Mouse (Mus musculus) thymus, adult 18-20 months (tissue): ENCODE measurements around the gene Mtor.

ENCODE experiments used
- DNase-seq, 2 experiments: peaks; one replicate each; pipeline ENCODE4 v3.0.0; 2022; ENCODE audit warnings: mixed read lengths in 2 of 2

Gene Mtor

DNA sequence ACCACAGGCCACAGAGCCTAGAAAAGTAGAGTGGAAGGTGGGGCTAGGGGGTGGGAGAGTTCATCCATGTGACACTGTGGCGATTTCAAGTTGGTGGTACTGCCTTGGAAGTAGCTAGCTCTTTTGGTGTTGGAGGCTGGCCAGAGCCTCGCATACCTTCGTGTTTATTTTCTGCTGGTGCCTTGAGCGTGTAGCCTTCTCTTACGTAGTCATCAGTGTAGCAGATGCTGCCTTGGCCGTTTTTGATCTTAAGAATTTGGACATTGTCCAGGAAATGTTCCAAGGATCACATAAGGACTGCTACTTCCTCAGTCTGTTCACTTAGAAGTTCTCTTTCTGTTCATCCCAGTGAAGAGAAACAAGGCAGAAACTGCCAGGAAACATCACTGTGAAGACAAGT lies 42.1 kb downstream of the Mtor start:
- DNase-seq = no peak

GRCm38 (mm10) chr4:148491448-148491847 lies 43.0 kb downstream of the Mtor start:
- DNase-seq = no peak

DNA sequence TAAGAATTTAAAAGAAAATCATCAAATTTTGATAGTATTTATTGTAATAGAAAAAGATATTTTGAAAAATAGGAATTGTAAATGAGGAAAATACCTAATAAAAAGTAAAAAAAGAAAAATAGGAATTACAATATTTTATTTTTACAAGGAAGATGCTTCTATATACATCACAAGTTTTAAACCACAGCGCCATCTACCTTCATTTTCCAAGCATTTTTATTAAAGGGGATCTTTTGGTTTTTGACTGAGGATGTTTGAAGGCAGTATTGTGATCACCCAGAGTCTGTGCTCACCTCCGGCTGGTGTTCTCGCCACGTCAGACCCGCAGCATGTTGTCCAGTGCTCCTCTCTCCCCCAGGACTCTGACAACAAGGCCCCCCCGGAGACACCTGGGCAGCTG lies 46.7 kb downstream of the Mtor start:
- DNase-seq = no peak

- DNase-seq = no peak
Measured at GRCm38 (mm10) chr4:148495874-148496689, 47.7 kb downstream of the Mtor start.

DNA sequence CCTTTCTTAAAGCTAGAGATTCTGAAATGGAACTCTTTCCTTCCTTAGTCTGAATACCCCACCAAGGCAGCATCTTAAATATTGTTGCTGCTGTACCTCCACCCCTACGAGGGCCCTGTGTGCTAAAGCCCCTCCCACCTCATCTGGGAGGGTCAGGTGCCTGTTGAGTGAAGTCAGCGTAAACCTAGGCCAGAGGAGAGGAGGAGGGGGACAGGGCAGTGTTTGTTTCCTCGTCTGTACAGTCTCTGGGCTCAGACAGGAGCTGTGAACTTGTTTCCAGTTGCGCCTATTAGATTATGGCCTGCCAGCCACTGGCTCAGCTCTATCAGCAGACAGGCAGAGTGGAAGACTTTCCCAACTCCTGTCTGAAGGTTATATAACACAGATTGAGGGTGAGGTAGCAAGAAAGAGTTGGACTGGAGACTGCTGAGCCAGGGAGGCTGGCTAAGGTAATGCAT lies 52.0 kb downstream of the Mtor start, which contains the start of gene Angptl7:
Gene Angptl7, minus strand, starts transcription at position 51 of the 458 bp plus-strand sequence.
- no peak for DNase-seq

DNA sequence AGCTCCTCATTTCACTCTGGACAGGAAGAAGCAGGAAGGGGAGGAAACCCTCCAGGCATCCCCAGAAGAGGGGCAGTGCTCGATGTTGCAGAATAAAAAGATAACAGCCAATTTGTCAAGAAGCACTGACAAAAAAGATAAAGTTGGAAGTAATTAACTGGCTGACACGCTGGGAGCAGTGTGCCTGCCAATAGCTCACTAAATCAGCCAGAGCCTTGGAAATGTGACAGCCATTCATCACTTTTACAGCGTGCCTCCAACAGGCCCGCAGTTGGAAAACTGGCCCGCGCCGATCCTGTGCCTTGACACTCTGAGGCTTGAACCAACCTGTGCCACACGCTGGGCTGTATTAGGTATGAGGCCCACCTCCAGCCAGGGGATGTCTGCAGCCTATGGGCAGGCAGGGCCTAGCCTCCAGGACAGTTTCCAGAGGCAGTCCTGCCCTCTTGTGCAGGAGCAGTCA lies 56.1 kb downstream of the Mtor start:
- no peak for DNase-seq

DNA sequence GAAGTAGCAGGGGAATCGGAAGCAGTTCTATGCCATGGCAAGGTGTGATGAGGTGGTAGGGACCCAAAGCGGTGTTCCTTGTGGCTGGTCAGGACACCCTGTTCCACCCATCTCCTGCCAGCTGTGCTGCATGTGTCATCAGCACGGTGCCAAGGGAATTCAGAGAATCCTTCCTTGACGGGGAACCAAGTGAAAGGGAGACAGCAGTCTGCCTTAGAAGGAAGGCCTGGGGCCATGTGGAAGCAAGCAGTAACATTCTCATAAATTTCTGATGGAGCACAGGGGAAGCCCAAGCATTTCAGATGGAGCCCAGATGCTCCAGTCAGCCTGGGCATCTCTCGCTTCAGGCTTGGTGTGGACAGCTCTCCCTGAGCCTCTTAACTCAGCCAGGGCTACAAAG lies 59.2 kb downstream of the Mtor start:
- no peak for DNase-seq

- no peak for DNase-seq
Measured at GRCm38 (mm10) chr4:148508084-148508849, 59.9 kb downstream of the Mtor start.

GRCm38 (mm10) chr4:148509450-148510084 lies 61.2 kb downstream of the Mtor start:
- no peak for DNase-seq

DNA sequence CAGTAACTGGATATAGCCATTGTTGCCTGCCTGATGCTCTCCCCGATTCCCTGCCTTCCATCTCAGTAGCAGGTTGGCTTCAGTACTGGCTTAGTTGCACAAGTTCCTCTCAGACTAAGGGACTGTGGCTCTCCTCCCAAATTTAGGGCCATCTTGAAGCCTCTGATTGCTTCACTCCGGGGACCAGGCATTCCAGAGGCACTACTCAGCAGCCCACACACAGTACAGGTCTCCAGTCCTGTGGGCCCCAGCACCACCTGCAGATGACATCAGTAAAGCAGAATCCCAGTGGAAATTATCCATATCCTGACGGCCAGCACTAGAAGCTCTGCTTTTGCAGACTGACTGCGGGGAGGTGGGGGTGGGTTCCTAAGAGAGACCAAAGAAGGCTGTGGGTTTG lies 62.3 kb downstream of the Mtor start:
- no peak for DNase-seq

DNA sequence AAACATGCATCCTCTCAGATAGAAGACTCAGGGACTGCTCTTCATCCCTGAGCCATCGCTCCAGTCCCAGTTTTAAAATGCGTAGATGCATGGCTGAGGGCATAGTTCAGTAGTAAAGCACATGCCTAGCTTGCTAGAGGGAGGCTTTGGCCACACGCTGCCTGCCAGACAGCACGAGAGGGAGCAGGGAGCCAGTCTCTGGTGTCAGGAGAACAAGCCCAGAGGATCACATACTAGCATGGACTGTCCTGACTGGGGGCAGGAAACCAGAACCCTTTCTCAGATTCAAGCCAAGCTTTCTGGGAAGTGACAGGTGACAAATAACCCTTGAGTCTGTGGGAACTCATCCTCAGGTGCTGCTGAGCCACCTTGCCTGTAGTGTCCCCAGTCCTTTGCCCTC lies 62.9 kb downstream of the Mtor start:
- no peak for DNase-seq

DNA sequence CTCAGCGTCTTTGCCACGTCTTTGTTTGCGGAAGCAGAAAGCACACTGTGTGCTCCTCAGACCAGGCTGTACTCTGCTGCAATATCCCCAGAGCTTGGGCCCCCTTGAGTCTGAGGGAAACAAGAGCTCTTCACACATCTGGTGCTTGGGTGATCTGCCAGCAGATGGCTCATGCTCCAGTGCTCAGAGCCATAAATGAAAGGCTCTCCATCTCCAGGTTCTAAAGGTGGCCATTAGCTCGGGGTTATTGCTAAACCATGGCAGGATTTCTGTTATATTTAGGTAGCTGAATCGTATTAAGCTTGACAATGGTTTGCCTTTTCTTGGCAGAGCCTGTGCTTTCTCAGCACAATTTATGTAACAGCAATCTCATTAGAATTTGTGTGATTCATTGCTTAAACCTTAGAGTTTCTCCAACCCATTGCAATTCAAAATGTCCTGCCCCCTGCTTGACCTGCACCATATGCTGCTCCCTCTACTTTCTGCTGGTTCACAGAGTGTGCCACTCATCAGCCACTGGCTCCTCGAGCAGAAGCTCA lies 64.7 kb downstream of the Mtor start:
- DNase-seq = no peak

DNA sequence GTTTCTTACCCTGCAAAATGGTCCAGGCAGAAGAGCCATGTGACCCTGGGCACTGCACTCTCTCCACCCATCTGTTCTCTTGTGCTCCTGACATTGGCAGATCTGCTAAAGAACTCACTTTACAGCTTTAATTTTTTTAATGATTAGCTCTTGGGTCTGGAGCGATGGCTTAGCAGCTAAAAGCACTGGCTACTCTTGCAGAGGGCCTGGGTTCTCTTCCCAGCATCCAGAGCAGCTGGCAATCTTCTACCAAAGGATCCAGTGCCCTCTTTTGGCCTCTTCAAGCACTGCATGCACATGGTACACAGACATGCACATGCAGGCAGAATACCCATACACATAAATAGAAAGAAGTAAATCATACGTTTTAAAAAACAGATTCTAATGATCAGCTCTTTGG lies 66.9 kb downstream of the Mtor start:
- no peak for DNase-seq

DNA sequence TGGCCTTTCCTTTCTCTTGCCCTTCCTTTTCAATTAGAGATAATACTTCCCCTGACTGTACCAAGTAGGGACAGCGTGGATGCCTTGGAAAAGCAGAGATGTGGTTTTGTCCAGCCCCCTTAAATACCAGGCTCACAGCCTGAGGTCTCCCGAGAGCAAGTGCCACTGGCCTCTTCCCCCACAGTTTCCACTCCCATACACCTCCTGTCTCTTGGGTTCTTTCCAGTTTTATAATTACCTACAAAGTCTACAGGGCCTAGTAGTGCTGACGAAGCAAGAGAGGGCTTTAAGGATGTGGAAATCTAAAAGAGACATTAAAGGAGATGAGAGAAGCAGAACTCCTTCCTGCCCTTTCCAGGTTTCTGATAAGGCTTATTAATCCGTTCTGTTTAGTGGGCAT lies 69.4 kb downstream of the Mtor start:
- DNase-seq = no peak

GRCm38 (mm10) chr4:148518235-148518795 lies 69.9 kb downstream of the Mtor start:
- DNase-seq = no peak

DNA sequence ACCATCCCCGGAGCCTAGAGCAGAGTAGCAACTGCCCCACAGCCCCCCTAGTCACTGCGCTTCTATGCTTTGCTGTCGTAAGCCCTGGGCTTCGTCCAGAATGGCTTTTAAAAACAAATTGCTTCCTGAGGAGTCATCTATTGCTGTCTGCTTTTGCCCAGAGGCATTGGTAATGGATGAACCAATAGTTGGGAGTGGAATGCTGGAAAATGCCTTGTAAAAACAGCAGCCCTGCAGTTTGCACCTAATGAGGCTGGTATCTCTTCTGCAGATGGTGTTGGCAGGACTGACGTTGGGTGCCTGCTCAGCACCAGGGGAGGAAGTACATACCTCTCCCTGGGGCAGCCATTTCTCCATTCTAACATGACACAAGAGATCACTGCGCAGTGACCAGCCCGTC lies 75.1 kb downstream of the Mtor start:
- DNase-seq = no peak

- no peak for DNase-seq
Measured at GRCm38 (mm10) chr4:148527158-148527910, 78.9 kb downstream of the Mtor start.

GRCm38 (mm10) chr4:148530351-148530750 lies 81.9 kb downstream of the Mtor start:
- no peak for DNase-seq

DNA sequence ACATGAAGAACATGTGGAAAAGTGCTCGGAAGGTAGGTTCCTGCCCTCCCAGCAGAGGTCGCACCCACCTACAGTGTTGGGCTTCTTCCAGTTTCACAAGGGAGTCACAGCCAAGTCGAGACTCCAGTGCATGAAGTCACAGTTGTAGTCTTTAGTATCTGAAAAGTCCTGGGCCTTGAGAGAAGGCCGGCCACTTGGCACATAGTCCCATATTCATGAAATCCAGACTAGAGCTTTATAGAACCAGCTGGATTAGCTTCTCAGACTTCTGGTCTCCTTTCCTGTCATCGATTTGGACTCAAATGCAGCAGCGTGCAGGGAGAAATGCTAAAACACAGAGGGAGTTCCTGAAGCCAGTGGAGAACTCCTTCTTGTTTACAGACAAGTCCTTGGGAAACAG lies 82.4 kb downstream of the Mtor start:
- no peak for DNase-seq

DNA sequence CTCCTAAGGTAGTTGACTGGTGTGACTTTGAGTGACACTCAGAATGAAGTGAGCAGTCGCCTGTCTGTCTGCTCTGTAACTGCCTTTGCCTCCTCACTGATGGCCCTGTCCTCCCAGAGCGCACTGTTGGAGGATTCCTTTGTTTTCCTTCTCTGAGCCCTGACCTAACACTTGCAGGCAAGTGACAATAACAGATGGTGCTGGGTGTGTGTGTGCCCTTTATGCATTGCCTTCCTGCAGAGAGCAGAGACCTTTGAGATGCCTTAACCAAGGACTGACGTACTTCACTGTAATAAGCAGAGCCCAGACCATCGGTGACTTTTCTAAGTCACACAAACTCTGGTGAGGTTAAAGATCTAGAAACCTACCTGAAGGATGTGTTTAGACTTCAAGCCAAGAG lies 82.9 kb downstream of the Mtor start:
- no peak for DNase-seq

DNA sequence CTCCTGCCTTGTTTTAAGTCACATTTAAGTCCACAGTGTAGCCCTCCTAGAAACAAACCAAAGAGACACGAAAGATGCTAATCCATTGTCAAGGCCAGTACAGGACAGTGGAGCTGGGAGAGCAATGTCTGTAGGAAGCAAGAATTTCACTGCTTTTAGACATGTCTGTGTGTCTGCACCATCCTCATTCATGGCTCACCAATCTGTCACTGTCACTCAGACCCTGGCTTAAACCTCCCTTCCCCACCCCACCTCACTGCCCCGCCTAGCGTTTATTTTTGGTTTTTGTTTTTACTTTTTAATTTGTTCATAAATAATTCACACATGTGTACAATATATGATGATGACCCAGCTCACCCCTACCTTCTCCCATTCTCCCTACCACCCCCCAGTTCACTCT lies 84.1 kb downstream of the Mtor start:
- no peak for DNase-seq
